Mouse (Mus musculus): ENCODE data around the gene Ror1. TPM values are rescaled to one million over a fixed set of nuclear protein-coding genes. Genes with fewer than 3 reads are reported as not detected.

The Ror1 gene
- total RNA-seq, 4 experiments from 2014 or later: 0.52 to 0.83 (median 0.64) TPM

- DNase-seq (ENCODE audit: low spot score in 2 of 2): no peak
These were observed 152.7 kb downstream of the Ror1 start for GRCm38 (mm10) chr4:100248273-100248672.

- DNase-seq (ENCODE audit: low spot score in 2 of 2): no peak
These were observed 155.7 kb downstream of the Ror1 start for GRCm38 (mm10) chr4:100251270-100251669.

DNA sequence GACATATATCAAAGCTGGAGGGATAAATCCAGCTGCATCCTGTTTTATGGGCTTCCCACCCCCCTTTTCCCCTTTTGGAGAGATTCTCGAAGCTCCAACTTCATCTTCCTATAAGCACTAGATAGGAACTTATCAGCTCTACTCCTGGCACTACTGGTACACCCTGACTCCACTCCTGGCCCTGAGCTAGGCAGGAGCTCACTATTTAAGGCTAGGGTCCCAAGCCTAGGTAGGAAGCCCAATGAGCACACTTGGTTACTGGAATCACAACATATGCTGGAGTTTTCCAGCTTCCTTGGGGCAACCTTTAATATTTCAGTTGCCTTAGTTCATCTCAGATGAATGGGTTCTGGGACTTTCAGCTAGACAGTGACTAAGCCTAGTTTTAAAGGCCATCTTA is 156.5 kb downstream of the Ror1 start:
- DNase-seq (ENCODE audit: low spot score in 2 of 2): no peak

GRCm38 (mm10) chr4:100252646-100253045 is 157.1 kb downstream of the Ror1 start:
- DNase-seq (ENCODE audit: low spot score in 2 of 2): no peak

DNA sequence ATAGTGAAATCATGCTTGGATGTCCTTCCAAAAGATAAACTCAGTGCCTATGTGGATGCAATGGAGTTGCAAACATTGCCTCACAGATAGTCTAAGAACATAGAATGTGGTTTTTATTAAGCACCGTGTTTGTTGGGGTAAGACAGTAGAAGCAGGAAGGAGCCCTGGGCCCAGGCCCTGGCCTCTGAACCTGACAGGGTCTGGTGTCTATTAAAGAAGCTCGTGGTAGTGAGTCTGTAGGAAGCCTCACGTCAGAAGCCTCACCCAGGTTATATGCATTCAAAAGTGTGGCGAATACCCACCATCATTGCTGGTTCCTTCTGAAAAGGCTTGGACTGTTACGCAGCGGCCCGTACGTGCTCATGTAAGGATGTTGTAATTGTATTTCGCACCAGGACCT is 157.8 kb downstream of the Ror1 start:
- no peak for DNase-seq (ENCODE audit: low spot score in 2 of 2)

- DNase-seq (ENCODE audit: low spot score in 2 of 2): no peak
These were observed 158.2 kb downstream of the Ror1 start for GRCm38 (mm10) chr4:100253831-100254230.

GRCm38 (mm10) chr4:100258462-100258861 is 162.9 kb downstream of the Ror1 start:
- no peak for DNase-seq (ENCODE audit: low spot score in 2 of 2)

DNA sequence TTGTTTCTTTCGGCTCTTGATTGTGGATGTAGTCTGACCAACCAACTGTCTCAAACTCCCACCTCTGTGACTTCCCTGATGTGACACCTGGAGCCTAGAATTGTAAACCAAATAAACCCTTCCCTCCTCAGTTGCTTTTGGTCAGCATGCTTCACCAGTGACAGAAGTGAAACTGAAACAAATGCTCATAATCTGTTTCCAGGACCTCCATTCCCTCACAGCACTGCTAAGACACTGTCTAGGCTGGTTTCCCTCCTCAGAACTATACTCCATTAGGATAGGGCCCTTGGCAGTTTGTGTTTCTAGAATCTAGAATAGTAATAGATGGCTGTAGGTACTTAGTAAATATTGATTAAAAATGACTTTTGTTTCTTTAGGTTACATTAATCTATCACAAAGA is 168.3 kb downstream of the Ror1 start:
- DNase-seq (ENCODE audit: low spot score in 2 of 2): no peak

DNA sequence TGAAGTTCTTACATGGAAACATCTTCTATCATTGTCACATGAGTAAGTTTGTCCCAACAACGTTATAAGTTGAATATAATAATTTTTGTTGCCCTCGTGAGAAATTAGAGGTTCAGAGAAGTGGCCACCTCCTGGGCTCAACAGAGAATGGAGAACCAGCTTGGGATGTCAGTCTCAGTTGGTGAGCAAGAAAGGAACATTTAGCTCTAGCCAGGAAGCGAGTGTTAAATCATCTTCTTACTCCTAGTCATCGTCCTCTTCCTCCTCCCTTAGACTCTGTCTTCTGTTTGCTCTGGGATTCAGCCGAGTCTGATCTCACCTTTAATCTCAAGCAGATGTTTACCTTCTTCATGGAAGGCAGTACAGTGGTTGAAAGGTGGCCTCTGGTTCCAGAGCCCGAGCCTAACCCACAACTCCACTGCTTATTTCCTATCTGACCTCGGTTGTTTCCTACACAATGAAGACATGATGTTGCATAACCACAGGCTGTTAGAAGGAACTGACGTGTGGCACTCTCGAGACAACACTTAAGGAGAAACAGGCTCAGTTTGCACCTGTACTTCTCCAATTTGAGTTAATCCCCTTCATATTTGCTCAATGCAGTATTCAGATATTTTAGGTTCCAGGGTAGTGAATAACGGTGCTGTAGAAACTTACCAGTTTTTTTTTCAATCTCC is 175.6 kb downstream of the Ror1 start:
- DNase-seq (ENCODE audit: low spot score in 2 of 2): no peak

DNA sequence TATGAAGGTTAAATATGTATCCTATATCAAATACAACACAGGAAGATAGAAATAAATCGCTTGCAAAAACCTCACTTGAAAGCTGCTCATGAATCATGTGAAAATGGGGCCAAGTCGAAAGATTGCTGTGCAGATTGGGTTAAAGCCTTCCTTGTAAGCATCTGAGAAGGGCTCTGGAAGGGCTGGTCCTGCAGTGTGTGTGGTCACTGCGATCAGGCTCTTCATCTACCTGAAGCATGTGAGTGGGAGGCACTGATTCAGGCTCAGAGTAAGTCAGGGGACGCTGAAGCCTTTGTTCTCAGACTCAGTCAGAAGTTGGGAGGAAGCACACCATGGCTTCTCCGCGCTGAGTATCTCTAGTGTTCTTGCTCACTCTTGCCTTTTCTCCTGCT is 176.1 kb downstream of the Ror1 start:
- no peak for DNase-seq (ENCODE audit: low spot score in 2 of 2)

DNA sequence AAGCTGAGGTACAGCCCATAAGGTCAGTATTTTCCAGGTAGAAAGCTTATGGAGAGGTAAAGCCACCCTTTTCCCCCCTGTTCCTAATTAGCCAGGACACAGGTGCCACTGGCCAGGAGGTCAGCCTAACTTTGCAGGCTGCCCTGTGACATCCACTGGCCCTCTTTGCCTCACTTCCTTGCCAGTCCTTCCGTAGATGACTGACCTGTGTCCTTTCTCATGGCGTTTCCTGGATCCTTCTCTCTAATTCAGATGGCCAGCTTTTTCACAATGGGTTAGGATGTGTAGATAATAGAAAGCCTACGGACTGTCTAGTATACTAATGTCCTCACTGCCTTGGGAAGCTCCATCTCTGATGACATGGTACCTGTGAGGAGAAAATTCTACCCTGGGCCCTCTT is 177.8 kb downstream of the Ror1 start:
- no peak for DNase-seq (ENCODE audit: low spot score in 2 of 2)

- DNase-seq (ENCODE audit: low spot score in 2 of 2): no peak
These were observed 178.4 kb downstream of the Ror1 start for GRCm38 (mm10) chr4:100273807-100274480.

GRCm38 (mm10) chr4:100276482-100276881 is 180.9 kb downstream of the Ror1 start:
- no peak for DNase-seq (ENCODE audit: low spot score in 2 of 2)

- DNase-seq (ENCODE audit: low spot score in 2 of 2): no peak
These were observed 181.4 kb downstream of the Ror1 start for GRCm38 (mm10) chr4:100276970-100277369.

GRCm38 (mm10) chr4:100283171-100283880 is 187.7 kb downstream of the Ror1 start:
- no peak for DNase-seq (ENCODE audit: low spot score in 2 of 2)

DNA sequence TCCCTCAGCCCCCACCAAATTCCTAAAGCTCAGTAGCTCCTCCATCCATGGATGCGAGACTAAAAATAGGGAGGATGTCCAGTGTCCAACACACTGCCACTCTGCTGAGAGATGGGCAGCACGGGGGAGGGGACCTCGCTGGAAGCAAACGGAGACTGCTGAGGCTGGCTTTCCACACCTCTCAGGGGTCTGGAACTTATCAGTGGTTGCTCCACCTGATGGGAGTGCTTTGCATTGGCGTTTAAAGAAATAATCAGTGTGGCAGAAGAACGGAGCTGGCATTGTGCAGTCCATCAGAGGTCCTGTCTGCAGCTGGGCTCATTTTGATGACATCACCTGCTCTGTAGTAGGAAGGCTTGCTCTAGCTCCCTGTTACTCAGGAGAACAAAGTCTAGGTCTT is 188.9 kb downstream of the Ror1 start:
- DNase-seq (ENCODE audit: low spot score in 2 of 2): no peak

DNA sequence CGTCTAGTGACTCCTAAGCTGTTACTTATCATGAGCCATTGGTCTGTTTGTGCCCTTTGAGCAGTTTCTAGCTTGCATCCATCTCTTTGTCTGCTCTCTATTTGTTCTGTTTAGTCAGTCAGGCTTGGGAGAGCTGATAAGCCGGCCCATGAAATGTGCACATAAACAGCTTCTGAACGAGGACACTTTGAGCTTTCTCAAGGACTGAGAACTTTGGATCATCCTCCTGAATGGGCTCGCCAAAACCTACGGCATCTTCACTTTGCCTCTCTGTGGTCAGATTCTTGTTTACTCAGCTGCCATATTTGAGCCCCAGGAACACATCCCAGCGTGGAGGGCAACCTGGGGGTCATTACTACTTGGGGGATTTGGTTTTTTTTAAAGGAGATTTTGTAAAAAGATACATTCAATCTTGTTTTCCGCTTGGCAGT is 190.5 kb downstream of the Ror1 start:
- no peak for DNase-seq (ENCODE audit: low spot score in 2 of 2)

GRCm38 (mm10) chr4:100286800-100287199 is 191.2 kb downstream of the Ror1 start:
- no peak for DNase-seq (ENCODE audit: low spot score in 2 of 2)

DNA sequence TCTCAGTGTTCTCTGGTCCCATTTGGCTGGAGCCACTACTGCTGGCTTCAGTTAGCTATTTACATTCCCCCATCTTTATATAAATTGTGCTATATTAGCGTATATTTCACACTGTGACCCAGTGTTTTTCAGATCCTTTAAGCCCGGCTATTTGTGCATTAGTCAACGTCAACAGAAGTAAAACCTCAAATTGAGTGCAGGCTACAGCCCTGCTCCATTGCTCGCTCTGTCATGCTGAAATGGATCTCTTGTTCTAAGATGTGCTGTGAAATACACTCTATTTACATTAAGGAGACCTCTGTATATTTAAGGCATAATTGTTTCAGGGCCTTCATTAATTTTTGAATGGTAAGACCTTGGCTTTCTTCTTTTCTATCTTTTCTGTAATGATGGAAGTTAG is 192.2 kb downstream of the Ror1 start:
- no peak for DNase-seq (ENCODE audit: low spot score in 2 of 2)

GRCm38 (mm10) chr4:100291015-100291651 is 195.5 kb downstream of the Ror1 start:
- no peak for DNase-seq (ENCODE audit: low spot score in 2 of 2)

GRCm38 (mm10) chr4:100297678-100298077 is 202.1 kb downstream of the Ror1 start:
- no peak for DNase-seq (ENCODE audit: low spot score in 2 of 2)

DNA sequence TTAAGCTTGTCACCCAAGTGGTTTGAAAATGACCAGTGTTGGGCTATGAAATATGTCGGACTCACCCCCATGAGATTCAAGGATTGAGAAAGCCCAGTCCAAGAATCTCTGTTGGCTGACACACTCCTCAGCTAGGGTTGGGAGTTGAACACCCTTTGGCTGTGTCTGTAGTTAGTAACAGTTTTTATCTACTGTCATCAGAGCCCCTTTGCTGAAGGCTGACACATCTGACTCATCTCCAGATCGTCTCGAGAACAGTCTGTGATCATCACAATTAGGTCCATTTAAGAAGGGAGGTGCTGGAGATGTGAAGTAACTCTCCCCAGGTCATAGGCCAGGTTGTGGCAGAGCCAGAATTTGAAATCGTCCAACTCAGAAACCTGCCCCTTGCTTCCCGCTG is 203.0 kb downstream of the Ror1 start:
- no peak for DNase-seq (ENCODE audit: low spot score in 2 of 2)

Data from gastrocnemius, adult 8-10 months (tissue).